Mouse (Mus musculus): ENCODE measurements around the gene Ulk4.
A peak's percentile ranks its signal among the peaks of the same experiment; 100 is the strongest.
"Not testable (repeated sequence)": the region's sequence is repeated elsewhere in the genome, so short reads cannot be mapped to it uniquely, and the experiment has no call there.

Gene Ulk4

DNA sequence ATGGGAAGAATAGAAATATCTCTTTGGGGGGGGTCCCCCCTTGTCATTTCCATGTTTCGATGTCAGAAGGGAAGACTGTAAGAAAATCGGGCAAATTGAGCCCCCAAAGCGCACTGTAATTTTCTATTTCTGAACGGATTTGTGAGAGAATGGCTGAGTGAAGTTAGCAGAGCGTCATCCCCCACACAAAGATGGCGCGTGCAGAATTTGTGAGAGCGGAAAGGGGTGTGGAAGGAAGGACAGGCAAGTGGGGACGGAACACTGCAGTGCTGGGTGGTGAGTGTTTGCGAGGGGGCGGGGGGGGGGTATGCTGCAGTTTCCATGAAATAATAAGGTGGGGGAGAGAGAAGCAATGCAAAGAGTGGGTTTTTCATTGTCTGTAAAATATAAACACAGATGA is 347.9 kb downstream of the Ulk4 start, which contains the start of gene Ctnnb1:
Gene Ctnnb1 (plus strand): TSS at position 136 of the 400 bp plus-strand sequence.
- DNase-seq = no peak

DNA sequence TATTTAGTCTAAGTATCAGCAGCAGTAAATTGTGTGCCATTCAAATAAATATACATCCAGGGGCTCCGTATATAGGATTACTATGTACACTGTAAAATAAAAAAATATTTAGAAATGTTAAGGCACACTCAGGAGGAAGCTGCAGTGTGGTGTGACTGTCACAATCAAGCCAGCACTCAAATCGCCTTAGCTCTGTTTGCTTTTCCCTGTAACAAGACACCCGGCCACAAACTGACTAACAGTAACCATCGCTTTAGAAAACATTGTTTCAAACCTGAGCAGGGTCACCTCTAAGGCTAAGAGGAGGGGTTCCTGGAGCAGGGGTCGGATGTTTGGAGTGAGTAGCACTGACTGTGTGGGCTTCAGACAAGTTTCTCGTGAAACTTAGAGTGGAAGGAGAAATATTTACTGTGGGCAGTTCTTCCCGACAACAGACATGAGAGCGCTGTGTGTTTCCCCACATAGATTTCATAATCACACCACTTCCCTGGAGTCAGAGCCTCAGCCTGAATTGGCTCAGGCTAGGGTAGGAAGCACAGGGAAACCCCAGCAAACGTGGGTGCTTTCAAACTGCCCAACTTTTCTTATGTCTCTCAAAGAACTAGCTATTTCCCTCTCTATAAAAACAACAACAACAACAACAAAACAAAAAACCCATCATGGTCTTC is 349.9 kb downstream of the Ulk4 start:
- DNase-seq = no peak

DNA sequence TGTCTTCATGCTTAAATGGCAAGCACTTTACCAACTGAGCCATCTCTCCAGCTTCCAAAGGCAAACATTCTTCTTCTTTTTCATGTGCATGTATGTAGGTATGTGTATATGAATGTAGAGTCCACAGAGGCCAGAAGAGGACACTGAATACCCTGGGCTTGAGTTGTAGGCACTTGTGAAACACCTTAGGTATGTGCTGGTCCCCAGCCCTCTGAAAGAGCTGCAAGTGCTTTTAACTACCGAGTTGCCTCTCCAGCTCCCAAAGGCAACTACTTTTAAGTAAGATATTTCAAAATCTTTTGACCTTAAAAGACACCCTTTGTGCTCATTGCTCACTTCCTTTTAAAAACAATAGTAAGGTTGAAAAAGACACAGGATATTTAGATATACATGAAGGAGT is 350.9 kb downstream of the Ulk4 start:
- no peak for DNase-seq

DNA sequence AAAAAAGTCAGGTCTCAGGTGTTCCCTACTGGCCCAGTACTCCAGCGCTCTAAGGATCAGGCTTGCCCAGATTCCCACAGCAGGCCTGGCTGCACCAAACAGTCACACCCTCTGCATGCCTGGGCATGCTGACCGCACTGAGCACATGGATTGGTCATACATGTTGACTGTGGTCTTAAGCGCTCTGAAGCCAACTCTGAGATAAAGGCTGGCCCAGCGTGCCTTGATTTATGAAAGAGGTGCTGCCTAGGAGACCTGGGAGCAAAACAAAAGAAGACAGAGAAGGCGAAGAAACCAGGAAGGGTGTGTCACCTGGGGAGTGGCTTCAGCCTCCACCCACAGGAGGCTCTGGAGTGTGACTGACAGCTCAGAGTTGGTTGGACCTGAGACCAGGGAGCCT is 357.9 kb downstream of the Ulk4 start:
- DNase-seq = no peak

DNA sequence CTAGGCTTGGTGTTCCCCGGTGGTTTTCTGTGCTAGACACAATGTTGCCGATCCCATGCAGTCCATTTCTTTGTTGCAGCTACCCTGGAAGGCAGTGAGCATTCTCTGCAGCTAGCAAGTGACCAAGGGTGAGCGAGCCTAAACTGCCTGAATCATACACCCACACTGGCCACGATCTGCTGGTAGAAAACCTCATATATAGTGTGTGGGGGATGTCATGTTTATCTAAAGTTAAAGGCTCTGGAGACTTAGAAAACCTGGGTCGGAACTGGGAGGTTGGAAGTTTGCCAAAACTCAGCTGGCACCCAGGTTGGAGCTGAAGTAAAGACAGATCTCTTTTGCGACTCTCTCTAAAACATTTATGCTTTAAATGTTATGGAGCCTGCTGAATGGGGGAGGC is 358.4 kb downstream of the Ulk4 start:
- DNase-seq = no peak

DNA sequence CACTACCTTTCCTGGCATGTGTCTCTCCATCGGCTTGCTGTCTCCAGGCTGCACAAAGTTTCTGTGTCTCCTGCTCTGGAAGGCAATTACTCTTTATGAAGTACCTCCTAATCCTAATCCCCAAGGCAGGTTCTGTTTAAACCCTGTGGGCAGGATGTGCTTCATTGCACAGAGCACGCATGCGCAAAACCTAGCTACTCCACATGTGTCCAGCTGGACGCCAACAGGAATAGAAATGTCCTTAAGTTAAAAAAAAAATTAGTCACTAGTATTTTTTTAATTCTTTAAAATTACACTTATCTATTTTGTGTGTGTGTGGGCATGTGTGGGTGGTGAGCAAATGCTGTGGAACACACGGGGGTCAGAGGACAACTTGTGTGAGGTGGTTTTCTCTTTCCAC is 358.8 kb downstream of the Ulk4 start:
- DNase-seq = no peak

DNA sequence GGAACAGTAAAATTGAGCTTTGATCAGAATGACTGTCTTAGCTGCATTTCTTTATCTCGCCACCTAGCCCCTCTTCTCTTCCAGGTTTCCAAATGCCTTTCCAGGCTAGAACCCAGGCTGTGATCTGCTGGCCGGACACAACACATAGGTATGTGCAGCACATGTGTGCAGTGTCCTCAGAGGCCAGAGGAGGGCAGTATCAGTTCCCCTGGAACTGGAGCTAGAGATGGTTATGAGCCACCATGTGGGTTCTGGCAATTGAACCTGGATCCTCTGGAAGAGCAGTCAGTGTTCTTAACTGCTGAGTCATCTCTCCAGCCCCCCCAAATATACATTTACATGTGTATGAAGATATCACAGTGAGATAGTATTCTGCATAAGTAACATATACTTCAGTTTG is 359.4 kb downstream of the Ulk4 start:
- DNase-seq = not testable (repeated sequence)

DNA sequence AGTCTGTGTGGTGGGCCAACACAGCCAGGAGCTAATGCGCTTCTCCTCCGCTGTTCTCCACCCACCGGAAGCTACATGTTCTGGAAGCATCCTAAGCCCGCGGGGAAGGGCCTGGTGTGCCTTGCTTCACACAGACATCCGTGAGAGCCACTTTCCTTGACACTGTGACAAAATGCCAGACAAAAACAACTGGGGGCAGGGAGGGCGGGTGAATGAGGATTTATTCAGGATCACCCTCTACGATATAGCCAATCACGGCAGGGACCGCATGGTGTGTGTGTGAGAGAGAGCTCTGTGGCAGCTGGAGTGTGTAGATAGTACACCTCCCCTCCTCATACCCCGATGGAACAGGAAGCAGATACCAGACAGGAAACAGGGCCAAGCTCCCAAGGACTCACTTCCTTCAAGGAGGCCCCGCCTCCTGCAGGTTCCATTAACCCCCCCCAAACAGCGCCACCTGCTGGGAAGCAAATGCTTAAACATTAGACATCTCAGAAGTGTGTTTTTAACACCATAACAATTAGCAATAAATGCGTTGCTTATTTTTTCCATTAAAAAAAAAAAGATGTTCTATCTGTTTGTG is 362.0 kb downstream of the Ulk4 start:
- peak; percentile 61 for DNase-seq

DNA sequence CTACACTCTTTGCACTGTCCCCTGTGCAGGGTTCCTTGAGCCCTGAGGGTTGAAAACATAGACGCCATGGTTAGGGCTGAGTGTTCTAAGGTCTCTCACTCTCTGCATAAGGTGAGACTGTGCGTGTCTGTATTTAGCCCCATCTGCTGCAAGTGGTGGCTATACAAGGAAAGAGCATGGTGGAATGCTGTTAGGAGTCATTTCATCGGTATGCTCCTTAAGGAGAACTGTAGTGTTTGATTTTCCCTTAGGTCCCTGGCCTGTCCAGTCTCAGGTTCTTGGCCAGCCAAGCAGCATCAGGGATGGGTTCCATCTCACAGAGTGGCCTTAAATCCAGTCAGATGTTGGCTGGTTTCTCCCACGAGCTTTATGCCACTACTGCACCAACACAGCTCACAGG is 362.6 kb downstream of the Ulk4 start:
- no peak for DNase-seq

DNA sequence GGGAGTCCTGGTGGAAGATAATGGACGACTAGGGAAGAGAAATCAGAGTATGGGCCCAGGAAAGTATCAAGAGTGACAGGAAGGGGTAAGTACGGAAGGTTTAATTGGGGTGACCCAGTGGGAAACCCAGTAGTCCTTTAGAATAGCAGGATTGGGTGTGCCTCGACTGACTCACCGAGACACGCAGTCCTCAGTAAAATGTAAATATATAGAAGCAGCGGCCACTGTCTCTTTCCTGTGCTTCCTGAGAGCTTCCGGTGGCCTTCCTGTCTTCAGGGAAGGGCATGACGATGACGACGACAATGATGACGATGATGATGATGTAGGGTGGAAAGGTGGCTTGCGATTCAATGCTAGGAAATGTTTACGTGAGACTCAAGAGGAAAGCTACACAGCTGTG is 363.8 kb downstream of the Ulk4 start:
- no peak for DNase-seq

DNA sequence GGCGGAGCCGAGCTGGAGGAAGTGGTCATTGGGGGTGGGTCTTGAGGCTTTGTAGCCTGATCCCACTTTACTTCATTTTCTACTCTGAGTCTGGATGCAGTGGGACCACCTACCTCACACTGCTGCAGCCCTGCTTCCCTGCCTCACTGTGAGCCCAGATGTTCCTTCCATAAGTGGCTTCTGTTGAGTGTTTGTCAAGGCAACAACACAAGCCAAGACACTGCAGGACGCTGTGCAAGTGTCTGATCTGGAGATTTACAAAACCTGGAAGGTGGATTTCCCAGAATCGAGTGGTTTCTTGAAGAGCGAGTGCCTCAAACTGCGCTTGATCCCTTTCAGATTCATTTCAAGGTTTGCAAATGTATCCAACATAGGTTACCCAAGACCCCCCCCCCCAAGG is 368.5 kb downstream of the Ulk4 start:
- DNase-seq = no peak

Data from thymus, postnatal 25 days (tissue).